Mouse (Mus musculus) intestine, embryonic 14.5 days (tissue): ENCODE measurements around the gene 2210017I01Rik. TPM values are rescaled to one million over a fixed set of nuclear protein-coding genes. Genes with fewer than 3 reads are reported as not detected.

Source experiments
- ATAC-seq: fragments of 200-750 bp; cut with Nextera tagmentation; replicated peaks from 2 replicates; pipeline ENCODE4 v1.8.0; 2017; ENCODE audit warnings: low read depth, moderate number of reproducible peaks, moderate TSS enrichment, moderate library complexity; ENCODE audit not compliant: low FRiP score, low TSS enrichment
- DNase-seq: peaks from one replicate; pipeline ENCODE4 v3.0.0-alpha.2; 2018; ENCODE audit warnings: low spot score
- H3K27ac ChIP-seq: fragments of 300-500 bp; sonication (generic); 2 replicates; pipeline ENCODE4 v1.5.1; 2014; ENCODE audit warnings: low read depth, mild to moderate bottlenecking, control low read depth
- H3K27me3 ChIP-seq: fragments of 300-500 bp; sonication (generic); replicated peaks from 2 replicates; pipeline ENCODE4 v1.6.1; 2014; ENCODE audit warnings: low read length, control low read depth; ENCODE audit not compliant: control insufficient read depth, insufficient read depth
- H3K36me3 ChIP-seq: fragments of 300-500 bp; sonication (generic); 2 replicates; pipeline ENCODE4 v1.6.1; 2014; ENCODE audit warnings: low read length, control low read depth; ENCODE audit not compliant: control insufficient read depth, insufficient read depth
- H3K4me1 ChIP-seq: fragments of 300-500 bp; sonication (generic); replicated peaks from 2 replicates; pipeline ENCODE4 v1.6.1; 2014; ENCODE audit warnings: low read length, control low read depth, mixed read lengths; ENCODE audit not compliant: control insufficient read depth, insufficient read depth
- H3K4me2 ChIP-seq: fragments of 300-500 bp; sonication (generic); 2 replicates; pipeline ENCODE4 v1.6.1; 2014; ENCODE audit warnings: low read length
- H3K4me3 ChIP-seq: fragments of 300-500 bp; sonication (generic); 2 replicates; pipeline ENCODE4 v1.5.1; 2014; ENCODE audit warnings: low read depth, low read length, control low read depth, mixed read lengths
- H3K9ac ChIP-seq: fragments of 300-500 bp; sonication (generic); 2 replicates; pipeline ENCODE4 v1.6.1; 2014; ENCODE audit warnings: mild to moderate bottlenecking, low read length
- H3K9me3 ChIP-seq: fragments of 300-500 bp; sonication (generic); 2 replicates; pipeline ENCODE4 v1.6.1; 2016; ENCODE audit warnings: low read length, control low read depth; ENCODE audit not compliant: control insufficient read depth
- WGBS: fragments of 180-500 bp; shearing (Covaris S2); extraction: QIAGEN DNeasy Blood & Tissue Kit; methylation state at CpG from one replicate; pipeline ENCODE4 v1.1.7; 2014; 5-methylcytosine and 5-hydroxymethylcytosine counted together
- polyA plus RNA-seq: library from polyadenylated mRNA; unstranded; fragments of >200 nt; fragmentation: Nextera tagmentation; extraction: Ambion mirVana; gene quantifications from 2 replicates; pipeline ENCODE4 v1.2.1, GENCODE M21; 2014

The 2210017I01Rik gene
- polyA plus RNA-seq, 1 experiment from 2014 or later, result not detected

DNA sequence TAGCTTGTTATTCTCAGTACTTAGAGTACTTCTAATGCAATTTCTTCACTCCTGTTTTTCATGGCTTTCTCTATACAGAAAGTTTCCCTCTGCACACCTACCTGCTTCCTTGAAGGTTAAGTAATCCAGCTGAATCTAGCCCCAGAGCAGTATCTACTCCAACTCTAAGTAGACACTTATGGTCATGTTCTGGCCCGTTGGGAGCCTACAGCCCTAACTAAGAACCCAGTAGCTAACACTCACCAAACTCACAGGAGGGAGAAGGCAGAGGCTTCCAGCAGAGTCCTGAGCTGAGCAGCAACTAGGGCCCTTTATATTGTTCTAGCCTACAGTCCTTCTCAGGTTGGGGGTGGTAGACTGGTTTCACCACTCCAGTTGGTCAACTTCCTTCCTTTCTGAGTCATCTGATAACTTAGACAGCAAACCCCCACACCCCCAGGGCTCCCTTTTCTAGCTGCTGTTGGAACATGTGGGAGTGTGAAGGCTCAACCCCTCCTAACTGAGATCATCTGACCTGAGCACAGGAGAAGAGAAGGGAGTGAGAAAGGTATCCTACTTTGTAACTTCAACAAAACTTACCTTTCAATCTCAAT, 33.7 kb downstream of the 2210017I01Rik start, which contains the start of gene Ivl:
Gene Ivl, minus strand, starts transcription at position 287 of the 593 bp plus-strand sequence.
- no peak within 1 kb of the TSS for H3K27ac ChIP-seq

GRCm38 (mm10) chr3:92572514-92573155, 34.7 kb downstream of the 2210017I01Rik start:
- Histone ChIP-seq H3K27me3 (no peaks in the 10 kb centered on the region), H3K9ac (no peak overlapping the region), H3K27ac (no peak overlapping the region), H3K4me3 (no peak overlapping the region), H3K4me1 (no peaks in the 10 kb centered on the region), H3K9me3 (no peaks in the 10 kb centered on the region), H3K36me3 (no peaks in the 10 kb centered on the region), H3K4me2 (no peak overlapping the region)
- ATAC-seq (no peak), DNase-seq (no peak)
- WGBS, result 48% methylated on average over 2 of the region's 2 CpGs

More for the DNA sequence above, 33.7 kb downstream of the 2210017I01Rik start, which contains the start of gene Ivl:
- no peaks in the 10 kb centered on the region for H3K36me3 ChIP-seq
- H3K4me3 ChIP-seq, result no peak within 1 kb of the TSS
- no peak within 1 kb of the TSS for H3K4me2 ChIP-seq
- no peaks in the 10 kb centered on the region for H3K4me1 ChIP-seq
- H3K27me3 ChIP-seq, result no peaks in the 10 kb centered on the region
- no peaks in the 10 kb centered on the region for H3K9me3 ChIP-seq
- no peak for ATAC-seq
- DNase-seq, result no peak
- WGBS, result 75% methylated on average over 1 of the region's 1 CpGs
- H3K9ac ChIP-seq, result no peak within 1 kb of the TSS

- H3K4me2 ChIP-seq, result no peak overlapping the region
- no peaks in the 10 kb centered on the region for H3K36me3 ChIP-seq
- no peak for DNase-seq
- no peaks in the 10 kb centered on the region for H3K27me3 ChIP-seq
- 84% methylated on average over 2 of the region's 2 CpGs for WGBS
- H3K4me1 ChIP-seq, result no peaks in the 10 kb centered on the region
- H3K27ac ChIP-seq, result no peak overlapping the region
- no peak for ATAC-seq
- no peaks in the 10 kb centered on the region for H3K9me3 ChIP-seq
- H3K9ac ChIP-seq, result no peak overlapping the region
- no peak overlapping the region for H3K4me3 ChIP-seq
Observed at GRCm38 (mm10) chr3:92568752-92569151, 38.5 kb downstream of the 2210017I01Rik start.

DNA sequence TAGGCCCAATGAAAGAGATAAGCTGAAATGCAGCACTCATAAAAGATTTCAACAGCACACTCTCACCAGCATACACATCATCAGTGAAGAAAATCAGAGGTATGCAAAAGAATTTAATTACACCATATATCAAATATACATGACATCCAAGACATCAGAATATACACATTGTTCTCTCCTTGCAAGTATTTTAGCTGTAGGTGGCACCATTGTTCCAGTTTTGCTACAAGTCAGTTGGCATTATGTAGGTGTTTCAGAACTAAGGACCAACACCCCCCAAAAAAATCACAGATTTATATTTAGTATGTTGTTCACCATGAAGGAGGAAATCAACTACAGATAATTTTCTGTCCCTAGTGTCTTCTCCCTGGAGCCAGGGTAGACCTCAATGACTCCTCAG, 41.9 kb downstream of the 2210017I01Rik start:
- Histone ChIP-seq H3K4me1 (no peaks in the 10 kb centered on the region), H3K27ac (no peak overlapping the region), H3K36me3 (no peaks in the 10 kb centered on the region), H3K9me3 (no peaks in the 10 kb centered on the region), H3K9ac (no peak overlapping the region), H3K4me2 (no peak overlapping the region), H3K4me3 (no peak overlapping the region), H3K27me3 (no peaks in the 10 kb centered on the region)
- ATAC-seq, result no peak
- no peak for DNase-seq

Other genes with a start within 250 kb of the 2210017I01Rik start
- gene Sprr2f, start 242.3 kb downstream of the 2210017I01Rik start, polyA plus RNA-seq, result not detected in 2 replicates
- not detected in 2 replicates for gene Sprr2h, start 221.8 kb downstream of the 2210017I01Rik start, polyA plus RNA-seq
- not detected in 2 replicates for gene Sprr2i, start 199.5 kb downstream of the 2210017I01Rik start, polyA plus RNA-seq
- gene Sprr2j-ps, start 189.4 kb downstream of the 2210017I01Rik start, polyA plus RNA-seq, result not detected in 2 replicates
- 3.7 and 5.1 TPM in 2 replicates for gene Gm9774, start 178.1 kb downstream of the 2210017I01Rik start, polyA plus RNA-seq
- 0.30 and 0.31 TPM in 2 replicates for gene Sprr2k, start 174.9 kb downstream of the 2210017I01Rik start, polyA plus RNA-seq
- not detected in 2 replicates for gene Sprr1b, start 168.7 kb downstream of the 2210017I01Rik start, polyA plus RNA-seq
- gene Sprr3, start 148.8 kb downstream of the 2210017I01Rik start, polyA plus RNA-seq, result not detected in 2 replicates
- gene Sprr1a, start 121.6 kb downstream of the 2210017I01Rik start, polyA plus RNA-seq, result 1.0 and 1.5 TPM in 2 replicates
- gene Sprr4, start 107.0 kb downstream of the 2210017I01Rik start, polyA plus RNA-seq, result not detected in 2 replicates
- not detected in 2 replicates for gene 2310046K23Rik, start 73.0 kb downstream of the 2210017I01Rik start, polyA plus RNA-seq
- 0.27 TPM in 1 of 2 replicates, not detected in the other for gene Ivl, start 33.8 kb downstream of the 2210017I01Rik start, polyA plus RNA-seq
- not detected in 2 replicates for gene Smcp, start 18.5 kb downstream of the 2210017I01Rik start, polyA plus RNA-seq
- not detected in 2 replicates for gene Lce6a, start 14.2 kb upstream of the 2210017I01Rik start, polyA plus RNA-seq
- not detected in 2 replicates for gene Lce1a1, start 40.8 kb upstream of the 2210017I01Rik start, polyA plus RNA-seq
- gene Lce1b, start 49.4 kb upstream of the 2210017I01Rik start, polyA plus RNA-seq, result not detected in 2 replicates
- not detected in 2 replicates for gene Lce1a2, start 62.8 kb upstream of the 2210017I01Rik start, polyA plus RNA-seq
- gene Lce1c, start 71.8 kb upstream of the 2210017I01Rik start, polyA plus RNA-seq, result not detected in 2 replicates
- gene Lce1d, start 79.7 kb upstream of the 2210017I01Rik start, polyA plus RNA-seq, result not detected in 2 replicates
- not detected in 2 replicates for gene Lce1e, start 101.6 kb upstream of the 2210017I01Rik start, polyA plus RNA-seq
- gene Lce1f, start 112.9 kb upstream of the 2210017I01Rik start, polyA plus RNA-seq, result not detected in 2 replicates
- not detected in 2 replicates for gene Gm38119, start 131.6 kb upstream of the 2210017I01Rik start, polyA plus RNA-seq
- not detected in 2 replicates for gene Lce1g, start 144.8 kb upstream of the 2210017I01Rik start, polyA plus RNA-seq
- gene Lce1h, start 157.6 kb upstream of the 2210017I01Rik start, polyA plus RNA-seq, result not detected in 2 replicates
- not detected in 2 replicates for gene Lce1i, start 171.4 kb upstream of the 2210017I01Rik start, polyA plus RNA-seq
- not detected in 2 replicates for gene Lce1j, start 183.0 kb upstream of the 2210017I01Rik start, polyA plus RNA-seq
- not detected in 2 replicates for gene Lce1k, start 200.4 kb upstream of the 2210017I01Rik start, polyA plus RNA-seq
- gene Kprp, start 219.8 kb upstream of the 2210017I01Rik start, polyA plus RNA-seq, result not detected in 2 replicates
- not detected in 2 replicates for gene Lce1l, start 243.8 kb upstream of the 2210017I01Rik start, polyA plus RNA-seq